Mouse (Mus musculus) olfactory bulb, adult 2 months (tissue): Measurements from ENCODE around the gene Apeh. TPM values are rescaled to one million over a fixed set of nuclear protein-coding genes. Genes with fewer than 3 reads are reported as not detected.
A peak's percentile ranks its signal among the peaks of the same experiment; 100 is the strongest.

Source experiments
- H3K27ac ChIP-seq: fragments of 200-500 bp; 2 replicates; pipeline ENCODE4 v1.5.1; 2012; ENCODE audit warnings: low read depth, low read length; ENCODE audit not compliant: insufficient read depth
- H3K4me1 ChIP-seq: fragments of 200-500 bp; 2 replicates; pipeline ENCODE4 v1.6.1; 2012; ENCODE audit warnings: low read length; ENCODE audit not compliant: control insufficient read depth, insufficient read depth
- H3K4me3 ChIP-seq: fragments of 200-500 bp; 2 replicates; pipeline ENCODE4 v1.5.1; 2012; ENCODE audit warnings: mild to moderate bottlenecking, low read depth, low read length, moderate library complexity; ENCODE audit not compliant: insufficient read depth
- CTCF ChIP-seq: fragments of 200-500 bp; IDR thresholded peaks from 2 replicates; pipeline ENCODE4 v1.5.1; 2012; ENCODE audit warnings: low read depth, mild to moderate bottlenecking, low read length, moderate library complexity; ENCODE audit not compliant: insufficient read depth
- POLR2A ChIP-seq: fragments of 200-500 bp; IDR thresholded peaks from 2 replicates; pipeline ENCODE4 v1.6.1; 2012; ENCODE audit warnings: mild to moderate bottlenecking, low read depth, low read length, moderate library complexity; ENCODE audit not compliant: insufficient read depth
- WGBS: fragments of 180-500 bp; shearing (Covaris S2); methylation state at CpG from one replicate; pipeline ENCODE4 v1.1.7; 2018; 5-methylcytosine and 5-hydroxymethylcytosine counted together
- polyA plus RNA-seq: library from polyadenylated mRNA; stranded (reverse); fragments of >200 nt; gene quantifications from 2 replicates; pipeline ENCODE4 v1.2.4, GENCODE M21; 2012; ENCODE audit warnings: low replicate concordance; ENCODE audit not compliant: missing spikeins, insufficient read depth, insufficient read length

Apeh gene
- polyA plus RNA-seq, 1 experiment: not detected

GRCm38 (mm10) chr9:108049561-108050251 lies 44.7 kb downstream of the Apeh start:
- Histone ChIP-seq H3K4me3 (peak overlapping the region; percentile 65), H3K27ac (peak overlapping the region; percentile 27; the same call in 1 of the 2 replicates), H3K4me1 (peaks cover 25% of the 10 kb centered on the region)
- no peak for TF ChIP-seq CTCF
- TF ChIP-seq POLR2A: no peak
- 39% methylated on average over 15 of the region's 15 CpGs for WGBS

- TF ChIP-seq POLR2A (peak; percentile 55; the same call in 1 of the 2 replicates), CTCF (no peak)
- Histone ChIP-seq H3K27ac (peak within 1 kb of the TSS; percentile 27; the same call in 1 of the 2 replicates), H3K4me3 (peak within 1 kb of the TSS; percentile 65), H3K4me1 (peaks cover 25% of the 10 kb centered on the region)
- WGBS: under 1% methylated on average over 33 of the region's 39 CpGs
Observed at GRCm38 (mm10) chr9:108049016-108049455, 45.4 kb downstream of the Apeh start, which contains the start of gene Gmppb. Gene Gmppb (plus strand): TSS chr9:108049242.

GRCm38 (mm10) chr9:108048566-108048955 lies 45.8 kb downstream of the Apeh start:
- WGBS: 2% methylated on average over 19 of the region's 19 CpGs
- no peak overlapping the region for H3K27ac ChIP-seq

GRCm38 (mm10) chr9:108047601-108048565 lies 46.5 kb downstream of the Apeh start:
- Histone ChIP-seq H3K4me1 (peaks cover 19% of the 10 kb centered on the region), H3K27ac (no peak overlapping the region), H3K4me3 (no peak overlapping the region)
- TF ChIP-seq CTCF (no peak), POLR2A (no peak)
- WGBS: 46% methylated on average over 17 of the region's 17 CpGs

More at GRCm38 (mm10) chr9:108048566-108048955, 45.8 kb downstream of the Apeh start:
- TF ChIP-seq POLR2A (no peak), CTCF (no peak)
- Histone ChIP-seq H3K4me1 (peaks cover 25% of the 10 kb centered on the region), H3K4me3 (peak overlapping the region; percentile 26; the same call in 1 of the 2 replicates)

- WGBS: 95% methylated on average over 4 of the region's 4 CpGs
Observed at GRCm38 (mm10) chr9:108046582-108046981, 47.8 kb downstream of the Apeh start.

GRCm38 (mm10) chr9:108044751-108045492 lies 49.5 kb downstream of the Apeh start:
- WGBS: 95% methylated on average over 8 of the region's 8 CpGs
- peaks cover 9% of the 10 kb centered on the region for H3K4me1 ChIP-seq
- no peak overlapping the region for H3K4me3 ChIP-seq
- H3K27ac ChIP-seq: no peak overlapping the region
- TF ChIP-seq CTCF: no peak

More at GRCm38 (mm10) chr9:108046582-108046981, 47.8 kb downstream of the Apeh start:
- Histone ChIP-seq H3K27ac (no peak overlapping the region), H3K4me1 (peaks cover 17% of the 10 kb centered on the region), H3K4me3 (no peak overlapping the region)
- TF ChIP-seq CTCF (no peak), POLR2A (no peak)

Other genes with a start within 250 kb of the Apeh start
- gene Rbm6, start 221.4 kb downstream of the Apeh start, polyA plus RNA-seq: 246 and 345 TPM in 2 replicates
- gene Mon1a, start 206.5 kb downstream of the Apeh start, polyA plus RNA-seq: not detected in 2 replicates
- not detected in 2 replicates for gene Mst1r, start 187.7 kb downstream of the Apeh start, polyA plus RNA-seq
- not detected in 2 replicates for gene Actl11, start 166.1 kb downstream of the Apeh start, polyA plus RNA-seq
- not detected in 2 replicates for gene Camkv, start 158.9 kb downstream of the Apeh start, polyA plus RNA-seq
- gene Traip, start 144.5 kb downstream of the Apeh start, polyA plus RNA-seq: not detected in 2 replicates
- gene Uba7, start 119.1 kb downstream of the Apeh start, polyA plus RNA-seq: not detected in 2 replicates
- gene Gm20661, start 111.5 kb downstream of the Apeh start, polyA plus RNA-seq: not detected in 2 replicates
- not detected in 2 replicates for gene Inka1, start 108.7 kb downstream of the Apeh start, polyA plus RNA-seq
- gene Cdhr4, start 102.1 kb downstream of the Apeh start, polyA plus RNA-seq: not detected in 2 replicates
- not detected in 2 replicates for gene Gm20662, start 98.3 kb downstream of the Apeh start, polyA plus RNA-seq
- 406 TPM in 1 of 2 replicates, not detected in the other for gene Ip6k1, start 92.1 kb downstream of the Apeh start, polyA plus RNA-seq
- not detected in 2 replicates for gene Gmppb, start 45.4 kb downstream of the Apeh start, polyA plus RNA-seq
- not detected in 2 replicates for gene Amigo3, start 41.4 kb downstream of the Apeh start, polyA plus RNA-seq
- gene Mst1, start 14.2 kb downstream of the Apeh start, polyA plus RNA-seq: not detected in 2 replicates
- gene Rnf123, start 11.3 kb downstream of the Apeh start, polyA plus RNA-seq: not detected in 2 replicates
- gene Bsn, start 95.8 kb upstream of the Apeh start, polyA plus RNA-seq: not detected in 2 replicates
- not detected in 2 replicates for gene Dag1, start 169.4 kb upstream of the Apeh start, polyA plus RNA-seq
- gene Nicn1, start 195.8 kb upstream of the Apeh start, polyA plus RNA-seq: not detected in 2 replicates
- not detected in 2 replicates for gene Amt, start 202.2 kb upstream of the Apeh start, polyA plus RNA-seq
- gene Rhoa, start 211.5 kb upstream of the Apeh start, polyA plus RNA-seq: 187 and 421 TPM in 2 replicates
- not detected in 2 replicates for gene Tcta, start 211.6 kb upstream of the Apeh start, polyA plus RNA-seq
- gene Gpx1, start 244.3 kb upstream of the Apeh start, polyA plus RNA-seq: not detected in 2 replicates